Mouse (Mus musculus): ENCODE results near the gene Actl11. TPM values are rescaled to one million over a fixed set of nuclear protein-coding genes. Genes with fewer than 3 reads are reported as not detected.

Actl11 gene
- polyA plus RNA-seq, 1 experiment from 2014 or later = not detected

DNA sequence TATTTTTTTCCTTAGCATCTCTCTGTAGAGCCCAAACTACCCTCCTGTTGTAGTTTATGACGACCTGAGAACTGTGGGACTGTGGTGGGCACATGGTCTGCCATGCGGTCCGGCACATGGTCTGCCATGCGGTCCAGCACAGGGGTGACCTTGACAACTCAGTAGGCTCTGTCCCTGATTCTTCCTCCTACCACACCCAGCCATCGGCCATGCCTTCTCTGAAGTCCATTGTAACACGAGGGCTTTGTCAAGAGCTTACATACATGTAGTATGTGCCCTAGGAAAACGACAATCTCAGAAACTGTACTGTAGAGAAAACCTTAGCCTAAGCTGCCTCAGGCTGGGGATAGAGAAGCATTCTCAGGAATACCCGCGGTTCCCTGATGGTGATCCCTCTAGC lies 36.4 kb downstream of the Actl11 start:
- 89% methylated on average over 9 of the region's 9 CpGs for WGBS
- ATAC-seq (ENCODE audit: low read depth) = no peak
- H3K4me1 ChIP-seq (replicated peaks; ENCODE audit: control insufficient read depth, insufficient read depth, low read length) = no peaks in the 10 kb centered on the region
- no peak overlapping the region for H3K27ac ChIP-seq (ENCODE audit: low read length)
- no peaks in the 10 kb centered on the region for H3K9me3 ChIP-seq (ENCODE audit: control insufficient read depth, low read length)
- peaks cover 8% of the 10 kb centered on the region for H3K36me3 ChIP-seq (ENCODE audit: control insufficient read depth, insufficient read depth, low read length)
- H3K9ac ChIP-seq (ENCODE audit: low read length) = no peak overlapping the region
- H3K4me3 ChIP-seq (ENCODE audit: low read length) = no peak overlapping the region
- H3K4me2 ChIP-seq (ENCODE audit: low read depth, low read length) = no peak overlapping the region
- H3K27me3 ChIP-seq (ENCODE audit: control insufficient read depth, insufficient read depth, low read depth, low read length) = no peaks in the 10 kb centered on the region

DNA sequence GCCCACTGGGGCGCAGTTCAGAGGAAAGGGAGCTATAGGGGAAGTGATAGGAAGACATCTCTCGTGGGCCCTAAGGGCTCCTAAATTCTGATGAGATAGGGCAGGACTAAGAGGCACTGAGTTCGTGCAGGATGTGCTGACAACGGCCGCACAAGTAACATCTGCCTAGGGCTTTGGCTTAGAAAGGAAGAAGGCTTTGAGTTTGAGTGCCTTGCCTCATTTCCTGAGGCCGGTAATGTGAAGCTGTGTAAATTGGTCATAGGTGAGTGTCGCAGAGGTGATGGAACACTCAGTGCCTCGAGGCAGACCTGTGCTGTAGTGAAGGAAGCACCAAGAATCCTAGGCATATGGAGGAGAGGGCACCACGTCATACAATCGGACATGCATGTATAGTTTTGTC lies 38.4 kb downstream of the Actl11 start:
- Histone ChIP-seq H3K4me3 (ENCODE audit: low read length) (no peak overlapping the region), H3K4me1 (replicated peaks; ENCODE audit: control insufficient read depth, insufficient read depth, low read length) (no peaks in the 10 kb centered on the region), H3K27me3 (ENCODE audit: control insufficient read depth, insufficient read depth, low read depth, low read length) (no peaks in the 10 kb centered on the region), H3K9me3 (ENCODE audit: control insufficient read depth, low read length) (no peaks in the 10 kb centered on the region), H3K36me3 (ENCODE audit: control insufficient read depth, insufficient read depth, low read length) (peaks cover 7% of the 10 kb centered on the region), H3K9ac (ENCODE audit: low read length) (0 out of 2 replicates have a peak overlapping the region, but pooled peaks have one; percentile 5), H3K4me2 (ENCODE audit: low read depth, low read length) (no peak overlapping the region), H3K27ac (ENCODE audit: low read length) (no peak overlapping the region)
- WGBS = 78% methylated on average over 10 of the region's 10 CpGs
- no peak for ATAC-seq (ENCODE audit: low read depth)

DNA sequence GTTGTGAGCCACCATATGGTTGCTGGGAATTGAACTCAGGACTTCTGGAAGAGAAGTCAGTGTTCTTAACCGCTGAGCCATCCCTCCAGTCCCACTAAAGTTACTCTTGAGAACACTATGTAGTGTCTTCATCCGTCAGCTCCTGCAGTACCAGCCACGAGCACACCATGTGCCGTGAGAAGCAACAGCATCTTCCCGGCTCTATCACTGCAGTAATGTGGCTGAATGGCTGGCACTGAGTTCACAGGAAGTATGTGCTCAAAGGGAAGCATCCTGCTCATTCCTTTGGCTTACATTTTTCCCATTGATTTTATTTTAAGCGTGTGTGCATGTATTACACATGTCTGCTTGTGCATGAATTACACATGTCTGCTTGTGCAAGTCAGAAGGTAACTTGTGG lies 39.2 kb downstream of the Actl11 start:
- no peak overlapping the region for H3K4me2 ChIP-seq (ENCODE audit: low read depth, low read length)
- H3K4me1 ChIP-seq (replicated peaks; ENCODE audit: control insufficient read depth, insufficient read depth, low read length) = no peaks in the 10 kb centered on the region
- no peaks in the 10 kb centered on the region for H3K9me3 ChIP-seq (ENCODE audit: control insufficient read depth, low read length)
- H3K36me3 ChIP-seq (ENCODE audit: control insufficient read depth, insufficient read depth, low read length) = peaks cover 7% of the 10 kb centered on the region
- ATAC-seq (ENCODE audit: low read depth) = no peak
- H3K27me3 ChIP-seq (ENCODE audit: control insufficient read depth, insufficient read depth, low read depth, low read length) = no peaks in the 10 kb centered on the region
- WGBS = 68% methylated on average over 6 of the region's 6 CpGs
- H3K9ac ChIP-seq (ENCODE audit: low read length) = no peak overlapping the region
- no peak overlapping the region for H3K4me3 ChIP-seq (ENCODE audit: low read length)
- H3K27ac ChIP-seq (ENCODE audit: low read length) = no peak overlapping the region

DNA sequence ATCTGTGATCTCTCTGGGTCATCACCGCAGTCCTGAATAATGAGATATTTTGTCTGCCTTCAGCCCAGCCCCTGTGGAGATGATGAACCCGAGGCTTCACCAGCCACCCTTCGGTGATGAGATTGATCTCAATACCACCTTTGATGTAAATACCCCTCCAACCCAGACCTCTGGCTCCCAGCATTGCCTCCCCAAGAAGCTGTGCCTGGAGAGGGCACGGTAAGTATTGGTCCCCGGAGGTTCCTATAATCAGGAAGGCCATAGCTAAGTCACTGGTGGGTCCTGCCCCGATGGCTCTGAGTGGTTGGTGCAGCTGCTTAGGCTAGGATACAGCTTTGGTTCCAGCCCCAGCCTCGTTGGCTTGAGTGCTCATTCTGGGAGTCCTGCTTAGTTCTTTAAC lies 40.3 kb downstream of the Actl11 start:
- 87% methylated on average over 7 of the region's 7 CpGs for WGBS
- H3K9me3 ChIP-seq (ENCODE audit: control insufficient read depth, low read length) = no peaks in the 10 kb centered on the region
- no peak overlapping the region for H3K4me2 ChIP-seq (ENCODE audit: low read depth, low read length)
- H3K27ac ChIP-seq (ENCODE audit: low read length) = no peak overlapping the region
- ATAC-seq (ENCODE audit: low read depth) = no peak
- no peak overlapping the region for H3K4me3 ChIP-seq (ENCODE audit: low read length)
- H3K9ac ChIP-seq (ENCODE audit: low read length) = no peak overlapping the region
- no peaks in the 10 kb centered on the region for H3K27me3 ChIP-seq (ENCODE audit: control insufficient read depth, insufficient read depth, low read depth, low read length)
- H3K36me3 ChIP-seq (ENCODE audit: control insufficient read depth, insufficient read depth, low read length) = peaks cover 7% of the 10 kb centered on the region
- H3K4me1 ChIP-seq (replicated peaks; ENCODE audit: control insufficient read depth, insufficient read depth, low read length) = no peaks in the 10 kb centered on the region

DNA sequence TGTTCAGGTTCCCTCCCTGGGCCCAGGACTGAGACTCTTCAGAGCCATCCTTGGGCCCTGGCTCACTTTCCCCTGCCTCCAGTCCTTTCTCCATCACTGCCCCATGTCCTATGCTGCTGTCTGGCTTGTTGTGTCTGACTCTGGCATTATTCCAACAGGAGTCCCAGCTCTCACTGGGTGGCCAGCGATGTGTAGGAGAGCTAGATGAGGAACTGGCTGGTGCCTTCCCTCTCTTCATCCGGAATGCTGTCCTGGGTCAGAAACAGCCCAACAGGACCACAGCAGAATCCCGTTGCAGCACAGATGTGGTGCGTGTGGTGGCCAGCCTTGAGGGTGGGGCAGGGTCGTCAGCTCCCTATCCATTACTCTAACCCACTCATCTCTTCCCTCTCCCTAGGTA lies 42.0 kb downstream of the Actl11 start:
- Histone ChIP-seq H3K27ac (ENCODE audit: low read length) (no peak overlapping the region), H3K4me3 (ENCODE audit: low read length) (no peak overlapping the region), H3K4me1 (replicated peaks; ENCODE audit: control insufficient read depth, insufficient read depth, low read length) (no peaks in the 10 kb centered on the region), H3K9ac (ENCODE audit: low read length) (no peak overlapping the region), H3K9me3 (ENCODE audit: control insufficient read depth, low read length) (no peaks in the 10 kb centered on the region), H3K27me3 (ENCODE audit: control insufficient read depth, insufficient read depth, low read depth, low read length) (no peaks in the 10 kb centered on the region), H3K36me3 (ENCODE audit: control insufficient read depth, insufficient read depth, low read length) (peaks cover 7% of the 10 kb centered on the region), H3K4me2 (ENCODE audit: low read depth, low read length) (no peak overlapping the region)
- ATAC-seq (ENCODE audit: low read depth) = no peak
- WGBS = 69% methylated on average over 5 of the region's 5 CpGs

DNA sequence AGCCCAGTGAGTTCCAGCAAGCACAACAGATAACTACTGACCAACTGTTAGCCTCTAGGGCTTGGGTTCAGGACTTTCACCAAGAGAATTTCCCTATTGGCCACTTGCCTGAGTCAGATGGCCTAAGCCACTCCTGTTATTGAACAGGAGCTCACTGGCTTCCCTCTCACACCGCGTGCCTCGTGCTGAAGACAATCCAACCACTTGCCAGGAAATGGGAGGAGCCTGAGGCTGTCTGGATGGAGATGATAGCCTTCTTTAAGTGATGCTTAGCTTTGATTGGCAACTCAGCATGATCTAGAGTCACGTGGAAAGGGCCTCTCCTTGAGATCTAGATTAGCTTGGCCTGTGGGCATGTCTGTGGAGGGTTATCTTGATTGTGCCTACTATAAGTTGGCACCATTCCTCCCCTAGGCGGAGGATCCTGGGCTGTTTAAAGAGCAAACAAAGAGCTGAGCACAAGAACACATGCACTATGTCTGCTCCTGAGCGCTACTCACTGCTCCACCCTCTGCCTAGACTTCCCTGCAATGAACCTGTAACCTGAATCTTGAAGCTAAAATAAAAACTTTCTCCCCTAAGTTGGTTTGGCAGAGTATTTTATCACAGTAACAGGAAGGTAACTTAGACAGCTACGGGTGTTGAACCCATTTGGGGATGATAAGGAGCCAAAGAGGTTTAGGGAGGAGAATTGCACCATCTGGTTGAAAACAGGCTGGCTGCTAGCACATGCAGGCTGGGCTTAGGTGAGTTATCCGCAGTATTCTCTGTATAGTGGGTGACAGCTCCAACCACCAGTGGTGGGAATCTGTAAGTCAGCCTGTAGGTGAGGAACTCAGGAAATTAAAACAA lies 43.6 kb downstream of the Actl11 start:
- 57% methylated on average over 8 of the region's 8 CpGs for whole genome bisulfite sequencing
- Histone ChIP-seq H3K9me3 (ENCODE audit: control insufficient read depth, low read length) (no peaks in the 10 kb centered on the region), H3K36me3 (ENCODE audit: control insufficient read depth, insufficient read depth, low read length) (peaks cover 7% of the 10 kb centered on the region), H3K27ac (ENCODE audit: low read length) (no peak overlapping the region), H3K9ac (ENCODE audit: low read length) (no peak overlapping the region), H3K4me1 (replicated peaks; ENCODE audit: control insufficient read depth, insufficient read depth, low read length) (no peaks in the 10 kb centered on the region), H3K4me2 (ENCODE audit: low read depth, low read length) (no peak overlapping the region), H3K4me3 (ENCODE audit: low read length) (no peak overlapping the region), H3K27me3 (ENCODE audit: control insufficient read depth, insufficient read depth, low read depth, low read length) (no peaks in the 10 kb centered on the region)
- ATAC-seq (ENCODE audit: low read depth) = peak; percentile 55

DNA sequence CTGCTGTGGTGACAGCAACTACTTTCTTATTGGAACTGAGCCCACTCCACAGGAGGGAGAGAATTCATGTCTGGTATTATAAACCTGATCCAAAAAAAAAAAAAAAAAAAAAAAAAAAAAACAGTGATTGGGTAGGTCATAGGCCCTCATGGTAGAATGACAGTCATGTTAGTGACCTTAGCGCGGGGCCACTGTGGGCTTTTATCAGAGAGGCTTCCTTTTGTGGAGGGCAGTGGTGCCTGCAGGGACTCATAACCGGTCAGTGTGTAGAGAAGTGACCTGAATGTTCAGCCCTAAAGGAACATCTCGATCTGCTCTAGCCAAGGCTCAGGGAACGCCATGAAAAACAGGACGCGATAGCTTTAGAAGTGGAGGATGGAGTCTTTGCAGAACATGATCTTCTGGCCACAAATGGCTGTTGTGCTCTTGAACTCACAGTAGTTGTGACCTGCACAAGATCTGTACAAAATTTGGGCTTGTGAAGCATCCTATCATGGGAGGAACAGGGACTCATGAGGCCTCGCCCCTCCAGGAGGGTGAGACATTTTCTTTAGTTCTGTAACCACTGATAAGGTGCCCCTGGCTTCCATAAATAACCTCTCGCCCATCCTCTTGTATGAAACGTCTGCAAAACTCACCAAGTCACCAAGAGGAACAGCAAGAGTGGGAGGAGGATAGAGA lies 46.4 kb downstream of the Actl11 start:
- Histone ChIP-seq H3K4me2 (ENCODE audit: low read depth, low read length) (no peak overlapping the region), H3K4me3 (ENCODE audit: low read length) (no peak overlapping the region), H3K9me3 (ENCODE audit: control insufficient read depth, low read length) (no peaks in the 10 kb centered on the region), H3K27me3 (ENCODE audit: control insufficient read depth, insufficient read depth, low read depth, low read length) (no peaks in the 10 kb centered on the region), H3K9ac (ENCODE audit: low read length) (no peak overlapping the region), H3K27ac (ENCODE audit: low read length) (no peak overlapping the region), H3K4me1 (replicated peaks; ENCODE audit: control insufficient read depth, insufficient read depth, low read length) (no peaks in the 10 kb centered on the region), H3K36me3 (ENCODE audit: control insufficient read depth, insufficient read depth, low read length) (no peaks in the 10 kb centered on the region; the same call in none of the 2 replicates)
- WGBS = 73% methylated on average over 10 of the region's 10 CpGs
- ATAC-seq (ENCODE audit: low read depth) = no peak

DNA sequence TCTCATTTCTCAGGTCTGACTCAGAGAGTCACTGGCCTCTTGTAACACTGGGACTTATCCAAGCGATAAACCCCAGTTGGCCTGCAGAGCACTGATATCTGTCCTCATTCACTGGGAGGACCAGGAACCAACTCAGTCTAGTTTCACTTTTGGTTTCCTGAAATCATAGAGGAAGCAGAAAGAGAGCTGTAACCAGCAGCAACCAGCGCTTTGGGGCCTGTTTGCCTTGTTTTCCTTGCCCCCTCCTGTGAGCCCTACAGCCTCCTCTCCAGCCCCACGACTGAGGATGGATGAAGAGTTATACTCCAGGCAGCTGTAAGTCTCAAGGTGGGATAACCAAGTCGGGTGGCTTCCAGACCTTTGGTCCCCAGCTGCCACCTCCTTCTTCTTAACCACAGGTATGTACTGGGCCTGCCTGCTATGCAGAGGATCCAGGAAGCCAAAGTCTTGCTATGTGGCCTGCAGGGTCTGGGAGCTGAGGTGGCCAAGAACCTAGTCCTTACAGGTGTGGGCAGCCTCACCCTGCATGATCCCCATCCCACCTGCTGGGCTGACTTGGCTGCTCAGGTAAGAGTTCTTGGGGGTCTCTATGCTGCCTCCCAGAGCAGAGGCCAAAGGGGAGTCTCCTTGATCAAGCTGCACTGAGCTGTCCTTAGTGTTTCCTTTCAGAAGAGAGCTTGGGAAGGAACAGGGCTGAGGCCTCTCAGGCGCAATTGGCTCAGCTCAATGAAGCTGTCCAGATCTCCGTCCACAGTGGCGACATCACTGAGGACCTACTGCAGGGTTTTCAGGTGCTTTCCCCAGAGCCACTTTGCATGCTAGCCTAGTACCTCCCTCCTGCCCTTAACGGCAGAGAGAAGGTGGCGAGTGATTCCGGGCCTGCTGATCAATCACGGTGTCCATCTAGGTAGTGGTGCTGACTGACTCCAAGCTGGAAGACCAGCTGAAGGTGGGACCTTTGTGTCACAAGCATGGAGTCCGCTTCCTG lies 47.4 kb downstream of the Actl11 start, which contains the start of gene Uba7:
Gene Uba7 (plus strand): TSS at position 107 of the 988 bp plus-strand sequence.
- Histone ChIP-seq H3K9me3 (ENCODE audit: control insufficient read depth, low read length) (no peaks in the 10 kb centered on the region), H3K4me2 (ENCODE audit: low read depth, low read length) (peak within 1 kb of the TSS; percentile 38), H3K27ac (ENCODE audit: low read length) (peak within 1 kb of the TSS; percentile 67), H3K9ac (ENCODE audit: low read length) (peak within 1 kb of the TSS; percentile 54), H3K4me3 (ENCODE audit: low read length) (peak within 1 kb of the TSS; percentile 31), H3K27me3 (ENCODE audit: control insufficient read depth, insufficient read depth, low read depth, low read length) (no peaks in the 10 kb centered on the region), H3K36me3 (ENCODE audit: control insufficient read depth, insufficient read depth, low read length) (no peaks in the 10 kb centered on the region; the same call in none of the 2 replicates), H3K4me1 (replicated peaks; ENCODE audit: control insufficient read depth, insufficient read depth, low read length) (peaks cover 8% of the 10 kb centered on the region)
- 65% methylated on average over 12 of the region's 12 CpGs for WGBS
- ATAC-seq (ENCODE audit: low read depth) = peak; percentile 30

Data from lung, embryonic 16.5 days (tissue).